7 mouse cellular contexts compared by ENCODE assay signal in the genomic region with DNA sequence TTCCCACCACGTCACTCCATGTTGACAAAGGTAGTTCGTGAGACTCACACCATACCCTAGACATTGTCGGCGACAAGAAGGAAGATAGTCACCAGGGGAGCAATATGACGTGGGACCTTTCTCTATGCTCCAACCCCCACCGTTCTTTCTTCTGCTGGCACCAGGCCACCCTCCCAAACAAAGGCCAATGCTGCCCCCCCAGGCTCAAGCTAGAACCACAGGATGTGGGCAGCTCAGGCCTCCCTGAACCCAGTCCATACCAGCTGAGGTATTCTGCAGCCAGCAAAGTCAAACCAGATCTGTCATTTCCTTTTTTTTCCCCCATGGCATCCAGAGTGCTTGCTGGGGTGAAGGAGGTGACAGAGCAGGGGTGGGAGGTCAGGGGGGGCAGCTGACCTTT. TPM values are rescaled to one million over a fixed set of nuclear protein-coding genes. Genes with fewer than 3 reads are reported as not detected.
A peak's percentile ranks its signal among the peaks of the same experiment; 100 is the strongest.
DNase-seq lines count a peak whose midpoint lies in the region; ATAC-seq and TF ChIP-seq lines count a peak whose summit lies in the region.

No protein-coding gene starts in this region.

- H3K27me3 ChIP-seq in intestine, postnatal 0 days (replicated peaks; ENCODE audit: control insufficient read depth, insufficient read depth, low read length): peaks cover 20% of the 10 kb centered on the region; the same call in 1 of the 2 replicates
- H3K27me3 ChIP-seq in intestine, embryonic 16.5 days (replicated peaks; ENCODE audit: control insufficient read depth, insufficient read depth, low read length): 0 out of 2 replicates have a peak, but pooled peaks cover 7% of the 10 kb centered on the region
- H3K27me3 ChIP-seq in midbrain, postnatal 0 days (ENCODE audit: insufficient read depth, low read length): no peaks in the 10 kb centered on the region
- no peaks in the 10 kb centered on the region for H3K27me3 ChIP-seq in midbrain, embryonic 15.5 days (replicated peaks)

- ATAC-seq in intestine, postnatal 0 days: no peak
- ATAC-seq in intestine, embryonic 16.5 days: no peak
- no peak for ATAC-seq in midbrain, postnatal 0 days (ENCODE audit: low FRiP score)
- ATAC-seq in midbrain, embryonic 15.5 days (replicated peaks): no peak
- 0 out of 2 replicates have a peak, but pooled peaks have one; percentile 16 for ATAC-seq in cerebellum, adult (ENCODE audit: insufficient number of reproducible peaks, low FRiP score, low TSS enrichment)
- ATAC-seq in erythroblast, adult 5-6 weeks (replicated peaks; ENCODE audit: low FRiP score, poor library complexity, severe bottlenecking): no peak

- no peaks in the 10 kb centered on the region for H3K4me1 ChIP-seq in intestine, postnatal 0 days (replicated peaks; ENCODE audit: control insufficient read depth, insufficient read depth, low read length)
- H3K4me1 ChIP-seq in intestine, embryonic 16.5 days (ENCODE audit: control insufficient read depth, insufficient read depth, low read length): peaks cover 17% of the 10 kb centered on the region
- H3K4me1 ChIP-seq in midbrain, postnatal 0 days (ENCODE audit: insufficient read depth, low read length): peaks cover 12% of the 10 kb centered on the region; the same call in 1 of the 2 replicates
- peaks cover 30% of the 10 kb centered on the region for H3K4me1 ChIP-seq in midbrain, embryonic 15.5 days

- H3K4me2 ChIP-seq in intestine, postnatal 0 days (replicated peaks; ENCODE audit: low read depth): no peak overlapping the region
- no peak overlapping the region for H3K4me2 ChIP-seq in intestine, embryonic 16.5 days (ENCODE audit: low read depth, low read length)
- no peak overlapping the region for H3K4me2 ChIP-seq in midbrain, postnatal 0 days (ENCODE audit: low read depth, low read length, poor library complexity, severe bottlenecking)
- no peak overlapping the region for H3K4me2 ChIP-seq in midbrain, embryonic 15.5 days

- no peak overlapping the region for H3K9ac ChIP-seq in intestine, postnatal 0 days (ENCODE audit: low read depth, low read length)
- H3K9ac ChIP-seq in intestine, embryonic 16.5 days (ENCODE audit: low read depth, low read length): no peak overlapping the region
- H3K9ac ChIP-seq in midbrain, postnatal 0 days (replicated peaks; ENCODE audit: low read length, poor library complexity, severe bottlenecking): no peak overlapping the region; the same call in 1 of the 2 replicates
- H3K9ac ChIP-seq in midbrain, embryonic 15.5 days: no peak overlapping the region

- peak; percentile 48 for TF ChIP-seq CTCF in intestine, postnatal 0 days (IDR thresholded peaks at IDR 0.05; ENCODE audit: low read depth)
- peak; percentile 56 for TF ChIP-seq CTCF in midbrain, postnatal 0 days (IDR thresholded peaks at IDR 0.05)

- 78% methylated on average over 6 of the region's 6 CpGs for WGBS in intestine, postnatal 0 days
- WGBS in intestine, embryonic 16.5 days: 79% methylated on average over 6 of the region's 6 CpGs
- 73% methylated on average over 6 of the region's 6 CpGs for WGBS in midbrain, postnatal 0 days
- WGBS in midbrain, embryonic 15.5 days: 72% methylated on average over 6 of the region's 6 CpGs

- DNase-seq in midbrain, postnatal 0 days (ENCODE audit: low spot score): no peak
- peak; percentile 59 to 61 for DNase-seq in spleen, postnatal 36 days (ENCODE audit: low spot score in 2 of 2)

- no peak overlapping the region for H3K27ac ChIP-seq in intestine, postnatal 0 days (ENCODE audit: low read depth, low read length)
- no peak overlapping the region for H3K27ac ChIP-seq in intestine, embryonic 16.5 days (ENCODE audit: low read length)
- no peak overlapping the region; the same call in 1 of the 2 replicates for H3K27ac ChIP-seq in midbrain, postnatal 0 days (ENCODE audit: low read depth, low read length)
- H3K27ac ChIP-seq in midbrain, embryonic 15.5 days: no peak overlapping the region

- H3K9me3 ChIP-seq in intestine, postnatal 0 days (ENCODE audit: control insufficient read depth): no peaks in the 10 kb centered on the region
- H3K9me3 ChIP-seq in intestine, embryonic 16.5 days (ENCODE audit: control insufficient read depth, low read length): no peaks in the 10 kb centered on the region
- H3K9me3 ChIP-seq in midbrain, postnatal 0 days (ENCODE audit: low read length): no peaks in the 10 kb centered on the region
- H3K9me3 ChIP-seq in midbrain, embryonic 15.5 days: no peaks in the 10 kb centered on the region

- H3K4me3 ChIP-seq in intestine, postnatal 0 days (ENCODE audit: low read depth, low read length): no peak overlapping the region
- no peak overlapping the region for H3K4me3 ChIP-seq in intestine, embryonic 16.5 days (ENCODE audit: low read length)
- no peak overlapping the region for H3K4me3 ChIP-seq in midbrain, postnatal 0 days (ENCODE audit: low read depth, low read length)
- no peak overlapping the region for H3K4me3 ChIP-seq in midbrain, embryonic 15.5 days

- H3K36me3 ChIP-seq in intestine, postnatal 0 days (ENCODE audit: control insufficient read depth, insufficient read depth): no peaks in the 10 kb centered on the region
- no peaks in the 10 kb centered on the region for H3K36me3 ChIP-seq in intestine, embryonic 16.5 days (ENCODE audit: control insufficient read depth, insufficient read depth, low read length)
- no peaks in the 10 kb centered on the region for H3K36me3 ChIP-seq in midbrain, postnatal 0 days (ENCODE audit: insufficient read depth, low read length)
- H3K36me3 ChIP-seq in midbrain, embryonic 15.5 days (replicated peaks): no peaks in the 10 kb centered on the region

RNA-seq across cellular contexts. Expression of gene Cplx2, which starts 3.4 kb away (rescaled TPM):
- 2.2 and 2.6 TPM in 2 replicates for polyA plus RNA-seq in intestine, postnatal 0 days (2015; fragmentation: Nextera tagmentation; extraction: Ambion mirVana)
- polyA plus RNA-seq in intestine, embryonic 16.5 days (2015; fragmentation: Nextera tagmentation; extraction: Ambion mirVana): 4.1 and 5.1 TPM in 2 replicates
- total RNA-seq in midbrain, postnatal 0 days (2014; rRNA removed): 88.7 and 106 TPM in 2 replicates
- polyA plus RNA-seq in midbrain, postnatal 0 days (2015; fragmentation: Nextera tagmentation; extraction: Ambion mirVana): 30.4 and 31.2 TPM in 2 replicates
- 31.1 and 32.8 TPM in 2 replicates for polyA plus RNA-seq in midbrain, embryonic 15.5 days (2015; fragmentation: Nextera tagmentation; extraction: Ambion mirVana)
- not detected in 2 replicates for total RNA-seq in erythroblast, adult 5-6 weeks (2015; ENCODE audit: low replicate concordance)
- total RNA-seq in erythroblast, adult 5-6 weeks (2017; ENCODE audit: low replicate concordance): 0.34 TPM in 1 of 2 replicates, not detected in the other
